Mouse (Mus musculus): ENCODE data around the gene Ppl. TPM values are rescaled to one million over a fixed set of nuclear protein-coding genes. Genes with fewer than 3 reads are reported as not detected.

Gene Ppl
- polyA plus RNA-seq, 1 experiment from 2014 or later, result 8.4 TPM

Other genes with a start within 250 kb of the Ppl start
- gene Mgrn1, start 246.2 kb downstream of the Ppl start, polyA plus RNA-seq (2015; fragmentation: Nextera tagmentation; extraction: Ambion mirVana), result 87.7 and 95.2 TPM in 2 replicates
- 179 and 185 TPM in 2 replicates for gene Nudt16l1, start 193.7 kb downstream of the Ppl start, polyA plus RNA-seq (2015; fragmentation: Nextera tagmentation; extraction: Ambion mirVana)
- 67.6 and 68.4 TPM in 2 replicates for gene Anks3, start 168.2 kb downstream of the Ppl start, polyA plus RNA-seq (2015; fragmentation: Nextera tagmentation; extraction: Ambion mirVana)
- not detected in 2 replicates for gene Sept12, start 134.6 kb downstream of the Ppl start, polyA plus RNA-seq (2015; fragmentation: Nextera tagmentation; extraction: Ambion mirVana)
- gene Smim22, start 125.1 kb downstream of the Ppl start, polyA plus RNA-seq (2015; fragmentation: Nextera tagmentation; extraction: Ambion mirVana), result 5.4 and 10.0 TPM in 2 replicates
- 59.2 and 65.8 TPM in 2 replicates for gene Rogdi, start 118.9 kb downstream of the Ppl start, polyA plus RNA-seq (2015; fragmentation: Nextera tagmentation; extraction: Ambion mirVana)
- 139 and 143 TPM in 2 replicates for gene Glyr1, start 82.6 kb downstream of the Ppl start, polyA plus RNA-seq (2015; fragmentation: Nextera tagmentation; extraction: Ambion mirVana)
- 20.9 and 22.9 TPM in 2 replicates for gene Ubn1, start 82.4 kb downstream of the Ppl start, polyA plus RNA-seq (2015; fragmentation: Nextera tagmentation; extraction: Ambion mirVana)
- 0.06 and 0.14 TPM in 2 replicates for gene Sec14l5, start 14.7 kb upstream of the Ppl start, polyA plus RNA-seq (2015; fragmentation: Nextera tagmentation; extraction: Ambion mirVana)
- gene Nagpa, start 71.6 kb upstream of the Ppl start, polyA plus RNA-seq (2015; fragmentation: Nextera tagmentation; extraction: Ambion mirVana), result 16.7 and 17.9 TPM in 2 replicates
- 1.7 and 2.9 TPM in 2 replicates for gene AU021092, start 89.9 kb upstream of the Ppl start, polyA plus RNA-seq (2015; fragmentation: Nextera tagmentation; extraction: Ambion mirVana)
- gene Alg1, start 101.2 kb upstream of the Ppl start, polyA plus RNA-seq (2015; fragmentation: Nextera tagmentation; extraction: Ambion mirVana), result 31.2 and 38.1 TPM in 2 replicates
- gene Eef2kmt, start 123.6 kb upstream of the Ppl start, polyA plus RNA-seq (2015; fragmentation: Nextera tagmentation; extraction: Ambion mirVana), result 17.0 and 20.3 TPM in 2 replicates